Mouse (Mus musculus) MEL (cell line): ENCODE data around the gene Nrip2. TPM values are rescaled to one million over a fixed set of nuclear protein-coding genes. Genes with fewer than 3 reads are reported as not detected.

Experiments used
- DNase-seq: peaks from one replicate; pipeline ENCODE4 v3.0.0; 2011; ENCODE audit warnings: low read depth, low spot score
- H3K27ac ChIP-seq: 2 replicates; pipeline ENCODE4 v1.5.1; 2012; ENCODE audit warnings: low read depth, mild to moderate bottlenecking, control low read depth, low read length, moderate library complexity; ENCODE audit not compliant: control insufficient read depth
- H3K27me3 ChIP-seq, 2 experiments: fragments of 150-350 bp in 1 of 2; sonication (generic) in 1 of 2; 2 replicates each; pipeline ENCODE4 v1.6.1; 2012; ENCODE audit warnings: low read length in 2 of 2, mild to moderate bottlenecking in 2 of 2, improper control_type of control experiment in 1 of 2, moderate library complexity in 1 of 2; ENCODE audit not compliant: insufficient read depth in 2 of 2, control insufficient read depth in 1 of 2
- H3K36me3 ChIP-seq, 2 experiments: 2 replicates each; pipeline ENCODE4 v1.6.1; 2012 to 2014; ENCODE audit warnings: low read length in 2 of 2, improper control_type of control experiment in 1 of 2, inconsistent platforms in 1 of 2, mild to moderate bottlenecking in 1 of 2; ENCODE audit not compliant: insufficient read depth in 2 of 2, control insufficient read depth in 1 of 2
- H3K4me1 ChIP-seq, 2 experiments: fragments of 150-350 bp in 1 of 2; sonication (generic) in 1 of 2; 2 replicates each; pipeline ENCODE4 v1.6.1; 2012; ENCODE audit warnings: low read length in 2 of 2, improper control_type of control experiment in 1 of 2, mild to moderate bottlenecking in 1 of 2; ENCODE audit not compliant: insufficient read depth in 2 of 2, control insufficient read depth in 1 of 2
- H3K4me3 ChIP-seq, 2 experiments: fragments of 150-350 bp in 1 of 2; sonication (generic) in 1 of 2; 2 replicates each; pipeline ENCODE4 v1.5.1; 2012; ENCODE audit warnings: low read depth in 2 of 2, low read length in 2 of 2, mild to moderate bottlenecking in 2 of 2, moderate library complexity in 2 of 2, control low read depth in 1 of 2, improper control_type of control experiment in 1 of 2; ENCODE audit not compliant: control insufficient read depth in 1 of 2, insufficient read depth in 1 of 2
- H3K79me2 ChIP-seq: 2 replicates; pipeline ENCODE4 v1.6.1; 2012; ENCODE audit warnings: mild to moderate bottlenecking, low read length, moderate library complexity; ENCODE audit not compliant: control insufficient read depth, poor library complexity, insufficient read depth
- H3K9ac ChIP-seq: 2 replicates; pipeline ENCODE4 v1.6.1; 2012; ENCODE audit warnings: low read depth, mild to moderate bottlenecking, control low read depth, low read length, moderate library complexity; ENCODE audit not compliant: control insufficient read depth, poor library complexity, severe bottlenecking
- H3K9me3 ChIP-seq: fragments of 150-350 bp; sonication (generic); replicated peaks from 2 replicates; pipeline ENCODE4 v1.6.1; 2012; ENCODE audit warnings: mild to moderate bottlenecking, low read length, improper control_type of control experiment, moderate library complexity; ENCODE audit not compliant: insufficient read depth
- BHLHE40 ChIP-seq: IDR thresholded peaks from 2 replicates; pipeline ENCODE4 v1.6.1; 2012; ENCODE audit warnings: low read depth, mild to moderate bottlenecking, inconsistent platforms, low read length, improper control_type of control experiment, borderline replicate concordance
- E2F4 ChIP-seq: IDR thresholded peaks from 2 replicates; pipeline ENCODE4 v1.6.1; 2011; ENCODE audit warnings: low read depth, low read length, improper control_type of control experiment, borderline replicate concordance
- ELF1 ChIP-seq: IDR thresholded peaks from 2 replicates; pipeline ENCODE4 v1.6.1; 2014; ENCODE audit warnings: low read depth, mild to moderate bottlenecking, inconsistent platforms, low read length, improper control_type of control experiment, moderate library complexity
- ETS1 ChIP-seq: IDR thresholded peaks from 2 replicates; pipeline ENCODE4 v1.6.1; 2012; ENCODE audit warnings: low read depth, mild to moderate bottlenecking, inconsistent platforms, low read length, improper control_type of control experiment, moderate library complexity
- GABPA ChIP-seq: IDR thresholded peaks from 2 replicates; pipeline ENCODE4 v1.6.1; 2012; ENCODE audit warnings: low read depth, mild to moderate bottlenecking, inconsistent platforms, low read length, improper control_type of control experiment, moderate library complexity
- JUND ChIP-seq: IDR thresholded peaks from 2 replicates; pipeline ENCODE4 v1.6.1; 2011; ENCODE audit warnings: low read depth, mild to moderate bottlenecking, improper control_type of control experiment, low read length
- MAX ChIP-seq: IDR thresholded peaks from 2 replicates; pipeline ENCODE4 v1.6.1; 2011; ENCODE audit warnings: low read length, improper control_type of control experiment
- MAZ ChIP-seq: IDR thresholded peaks from 2 replicates; pipeline ENCODE4 v1.6.1; 2012; ENCODE audit warnings: low read depth, mild to moderate bottlenecking, inconsistent platforms, low read length, improper control_type of control experiment
- MXI1 ChIP-seq: IDR thresholded peaks from 2 replicates; pipeline ENCODE4 v1.6.1; 2011; ENCODE audit warnings: mild to moderate bottlenecking, low read depth, low read length, improper control_type of control experiment
- MYB ChIP-seq: IDR thresholded peaks from 2 replicates; pipeline ENCODE4 v1.6.1; 2011; ENCODE audit warnings: mild to moderate bottlenecking, low read depth, low read length, improper control_type of control experiment
- MYC ChIP-seq: IDR thresholded peaks from 2 replicates; pipeline ENCODE4 v1.6.1; 2011; ENCODE audit warnings: low read depth, mild to moderate bottlenecking, low read length, improper control_type of control experiment, moderate library complexity
- NELFE ChIP-seq: IDR thresholded peaks from 2 replicates; pipeline ENCODE4 v1.6.1; 2011; ENCODE audit warnings: low read depth, low read length, improper control_type of control experiment
- POLR2A ChIP-seq, 2 experiments: IDR thresholded peaks; 2 replicates each; pipeline ENCODE4 v1.6.1; 2011 to 2012; ENCODE audit warnings: low read length in 2 of 2, mild to moderate bottlenecking in 2 of 2, control low read depth in 1 of 2, improper control_type of control experiment in 1 of 2, low read depth in 1 of 2, moderate library complexity in 1 of 2; ENCODE audit not compliant: control insufficient read depth in 1 of 2, insufficient read depth in 1 of 2, poor library complexity in 1 of 2
- POLR2AphosphoS2 ChIP-seq: IDR thresholded peaks from 2 replicates; pipeline ENCODE4 v1.6.1; 2011; ENCODE audit warnings: low read length, improper control_type of control experiment
- RCOR1 ChIP-seq: IDR thresholded peaks from 2 replicates; pipeline ENCODE4 v1.6.1; 2012; ENCODE audit warnings: low read depth, mild to moderate bottlenecking, inconsistent platforms, low read length, improper control_type of control experiment
- SMC3 ChIP-seq: IDR thresholded peaks from 2 replicates; pipeline ENCODE4 v1.6.1; 2011; ENCODE audit warnings: low read depth, low read length, improper control_type of control experiment
- TAL1 ChIP-seq: IDR thresholded peaks from 2 replicates; pipeline ENCODE4 v1.6.1; 2012; ENCODE audit warnings: mild to moderate bottlenecking, inconsistent platforms, low read length, moderate library complexity, mixed read lengths
- TBP ChIP-seq: IDR thresholded peaks from 2 replicates; pipeline ENCODE4 v1.8.0; 2011; ENCODE audit warnings: low read depth, low read length, improper control_type of control experiment
- TCF12 ChIP-seq: IDR thresholded peaks from 2 replicates; pipeline ENCODE4 v1.6.1; 2014; ENCODE audit warnings: low read depth, mild to moderate bottlenecking, inconsistent platforms, low read length, improper control_type of control experiment, moderate library complexity
- USF2 ChIP-seq, 2 experiments: IDR thresholded peaks; 2 replicates each; pipeline ENCODE4 v1.6.1; 2011 to 2012; ENCODE audit warnings: improper control_type of control experiment in 2 of 2, low read length in 2 of 2, borderline replicate concordance in 1 of 2, inconsistent platforms in 1 of 2, low read depth in 1 of 2, mild to moderate bottlenecking in 1 of 2; ENCODE audit not compliant: insufficient read depth in 1 of 2
- ZC3H11A ChIP-seq: IDR thresholded peaks from 2 replicates; pipeline ENCODE4 v1.6.1; 2012; ENCODE audit warnings: low read depth, mild to moderate bottlenecking, inconsistent platforms, low read length, improper control_type of control experiment
- ZKSCAN1 ChIP-seq: IDR thresholded peaks from 2 replicates; pipeline ENCODE4 v1.6.1; 2012; ENCODE audit warnings: low read depth, mild to moderate bottlenecking, inconsistent platforms, low read length, improper control_type of control experiment, moderate library complexity
- ZNF384 ChIP-seq: IDR thresholded peaks from 2 replicates; pipeline ENCODE4 v1.6.1; 2012; ENCODE audit warnings: low read depth, mild to moderate bottlenecking, inconsistent platforms, low read length, improper control_type of control experiment
- polyA plus RNA-seq, 2 experiments: library from polyadenylated mRNA; stranded (reverse) in 1 of 2; unstranded in 1 of 2; fragments of >175 nt in 1 of 2; fragments of >200 nt in 1 of 2; gene quantifications; 2 replicates each; pipeline versions ENCODE4 v1.2.1 to v1.2.4; 2012; ENCODE audit warnings: low replicate concordance in 2 of 2, low read depth in 1 of 2; ENCODE audit not compliant: insufficient read length in 2 of 2, insufficient read depth in 1 of 2, missing spikeins in 1 of 2
- total RNA-seq: library from RNA; depleted of rRNA; stranded (reverse); fragments of 300-350 nt; gene quantifications from 2 replicates; pipeline ENCODE4 v1.2.3, GENCODE M21; 2012

Gene Nrip2
- total and polyA plus RNA-seq, 3 experiments, result 0.04 to 0.86 TPM; not detected in 1

DNA sequence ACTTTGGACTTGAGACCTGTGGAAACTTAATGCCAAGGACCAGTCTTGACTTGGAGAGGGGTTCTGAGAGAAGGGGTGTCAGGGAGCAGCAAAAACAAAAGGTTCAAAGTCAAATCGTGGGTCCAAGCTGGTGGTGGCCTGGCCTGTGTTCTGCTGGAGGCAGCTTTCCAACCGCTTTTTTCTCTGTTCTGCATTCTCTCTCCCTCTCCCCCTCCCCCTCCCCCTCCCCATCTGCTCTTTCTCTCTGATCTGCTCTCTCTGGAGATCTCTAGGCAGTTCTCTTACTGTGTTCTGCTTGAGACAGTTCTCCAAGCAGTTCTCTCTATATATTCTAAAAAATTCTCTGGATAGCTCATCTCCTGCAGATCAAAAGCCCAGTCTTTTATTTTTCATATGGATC lies 61.2 kb downstream of the Nrip2 start:
- no peak for DNase-seq
- Histone ChIP-seq H3K27ac (no peak overlapping the region), H3K4me1 (no peaks in the 10 kb centered on the region), H3K9ac (no peak overlapping the region), H3K36me3 (no peaks in the 10 kb centered on the region), H3K9me3 (no peaks in the 10 kb centered on the region), H3K27me3 (no peaks in the 10 kb centered on the region), H3K79me2 (no peaks in the 10 kb centered on the region), H3K4me3 (no peak overlapping the region)
- TF ChIP-seq E2F4, result no peak
- no peak for TF ChIP-seq ZKSCAN1
- no peak for TF ChIP-seq ETS1
- no peak for TF ChIP-seq JUND
- no peak for TF ChIP-seq NELFE
- TF ChIP-seq TCF12, result no peak
- TF ChIP-seq ELF1, result no peak

GRCm38 (mm10) chr6:128460729-128461503 lies 61.8 kb downstream of the Nrip2 start:
- no peak for DNase-seq
- no peak for TF ChIP-seq TBP
- no peak for TF ChIP-seq ZNF384
- TF ChIP-seq E2F4, result no peak
- TF ChIP-seq POLR2AphosphoS2, result no peak
- TF ChIP-seq BHLHE40, result no peak
- TF ChIP-seq MYC, result no peak
- TF ChIP-seq ZC3H11A, result no peak
- no peak for TF ChIP-seq GABPA
- TF ChIP-seq ETS1, result no peak
- no peak for TF ChIP-seq USF2 (IDR thresholded peaks at IDR 0.05; ENCODE audit: borderline replicate concordance in 1 of 2, insufficient read depth in 1 of 2, low read depth in 1 of 2, low read length in 2 of 2)
- TF ChIP-seq ELF1, result no peak
- TF ChIP-seq RCOR1, result no peak
- no peak for TF ChIP-seq SMC3
- no peak for TF ChIP-seq POLR2A (IDR thresholded peaks at IDR 0.05; ENCODE audit: control insufficient read depth in 1 of 2, insufficient read depth in 1 of 2, low read depth in 1 of 2, low read length in 2 of 2, poor library complexity in 1 of 2)
- TF ChIP-seq TAL1, result no peak
- no peak for TF ChIP-seq MAX
- no peak for TF ChIP-seq MXI1
- TF ChIP-seq MAZ, result no peak
- no peak for TF ChIP-seq MYB
- no peak overlapping the region for H3K27ac ChIP-seq
- H3K4me1 ChIP-seq, result no peaks in the 10 kb centered on the region
- no peaks in the 10 kb centered on the region for H3K36me3 ChIP-seq
- no peaks in the 10 kb centered on the region for H3K79me2 ChIP-seq
- no peaks in the 10 kb centered on the region for H3K9me3 ChIP-seq
- H3K4me3 ChIP-seq, result no peak overlapping the region
- no peak overlapping the region for H3K9ac ChIP-seq
- no peaks in the 10 kb centered on the region for H3K27me3 ChIP-seq
